Mouse (Mus musculus) myocyte (in vitro differentiated cells): ENCODE results near the gene Pdss2. TPM values are rescaled to one million over a fixed set of nuclear protein-coding genes. Genes with fewer than 3 reads are reported as not detected.

Source experiments
- H3K27me3 ChIP-seq: one replicate; pipeline ENCODE4 v1.6.1; 2011; ENCODE audit not compliant: control insufficient read depth, insufficient read depth, insufficient read length
- H3K36me3 ChIP-seq: one replicate; pipeline ENCODE4 v1.6.1; 2011; ENCODE audit not compliant: control insufficient read depth, insufficient read depth
- H3K4me2 ChIP-seq: one replicate; pipeline ENCODE4 v1.6.1; 2011; ENCODE audit warnings: low read depth, control low read depth
- H3K4me3 ChIP-seq: one replicate; pipeline ENCODE4 v1.5.1; 2011; ENCODE audit warnings: mild to moderate bottlenecking, control low read depth, moderate library complexity
- H3K79me2 ChIP-seq: one replicate; pipeline ENCODE4 v1.6.1; 2011; ENCODE audit not compliant: control insufficient read depth, insufficient read depth
- H3ac ChIP-seq: one replicate; pipeline ENCODE4 v1.6.1; 2011; ENCODE audit not compliant: control insufficient read depth, insufficient read length
- CEBPB ChIP-seq: IDR thresholded peaks from 2 replicates; pipeline ENCODE4 v1.6.1; 2011; ENCODE audit warnings: mild to moderate bottlenecking, moderate library complexity; ENCODE audit not compliant: poor library complexity, insufficient read depth, severe bottlenecking
- E2F4 ChIP-seq: IDR thresholded peaks from one replicate; pipeline ENCODE4 v1.6.1; 2011; ENCODE audit warnings: mild to moderate bottlenecking, control low read depth, moderate library complexity; ENCODE audit not compliant: insufficient read depth
- MAX ChIP-seq: IDR thresholded peaks from one replicate; pipeline ENCODE4 v1.6.1; 2011; ENCODE audit warnings: low read depth, mild to moderate bottlenecking, control low read depth
- MYOD1 ChIP-seq, 3 experiments: IDR thresholded peaks; one replicate each; pipeline ENCODE4 v1.6.1; 2011; ENCODE audit warnings: control low read depth in 2 of 3, low read depth in 2 of 3, mild to moderate bottlenecking in 2 of 3, moderate library complexity in 1 of 3; ENCODE audit not compliant: insufficient read length in 2 of 3, control insufficient read depth in 1 of 3
- MYOG ChIP-seq, 3 experiments: IDR thresholded peaks; one replicate each; pipeline ENCODE4 v1.6.1; 2011; ENCODE audit warnings: control low read depth in 2 of 3, low read depth in 2 of 3, mild to moderate bottlenecking in 2 of 3; ENCODE audit not compliant: insufficient read length in 2 of 3, control insufficient read depth in 1 of 3, insufficient read depth in 1 of 3
- POLR2A ChIP-seq: IDR thresholded peaks from one replicate; pipeline ENCODE4 v1.6.1; 2011; ENCODE audit warnings: low read depth, mild to moderate bottlenecking, control low read depth, moderate library complexity; ENCODE audit not compliant: insufficient read length
- POLR2AphosphoS2 ChIP-seq: IDR thresholded peaks from one replicate; pipeline ENCODE4 v1.6.1; 2011; ENCODE audit warnings: low read depth, control low read depth; ENCODE audit not compliant: insufficient read length
- REST ChIP-seq: IDR thresholded peaks from one replicate; pipeline ENCODE4 v1.6.1; 2011; ENCODE audit warnings: mild to moderate bottlenecking, control low read depth, moderate library complexity; ENCODE audit not compliant: insufficient read depth, insufficient read length
- SRF ChIP-seq: IDR thresholded peaks from one replicate; pipeline ENCODE4 v1.6.1; 2011; ENCODE audit warnings: low read depth; ENCODE audit not compliant: control insufficient read depth, insufficient read length
- TCF12 ChIP-seq: IDR thresholded peaks from one replicate; pipeline ENCODE4 v1.6.1; 2011; ENCODE audit warnings: mild to moderate bottlenecking, control low read depth; ENCODE audit not compliant: poor library complexity, insufficient read depth, severe bottlenecking
- TCF3 ChIP-seq: IDR thresholded peaks from one replicate; pipeline ENCODE4 v1.6.1; 2011; ENCODE audit warnings: low read depth, control low read depth; ENCODE audit not compliant: insufficient read length
- USF1 ChIP-seq: IDR thresholded peaks from one replicate; pipeline ENCODE4 v1.6.1; 2011; ENCODE audit warnings: low read depth, mild to moderate bottlenecking, control low read depth, moderate library complexity
- polyA plus RNA-seq: library from polyadenylated mRNA; unstranded; fragments of >200 nt; fragmentation: generic; extraction: Trizol; gene quantifications from one replicate; pipeline ENCODE4 v1.2.1, GENCODE M21; 2012; ENCODE audit warnings: missing spikeins

Pdss2 gene
- polyA plus RNA-seq, 1 experiment, result 8.5 TPM

- H3ac ChIP-seq, result no peak overlapping the region
- H3K4me2 ChIP-seq, result no peak overlapping the region
- H3K4me3 ChIP-seq, result no peak overlapping the region
- H3K27me3 ChIP-seq, result no peaks in the 10 kb centered on the region
- no peaks in the 10 kb centered on the region for H3K79me2 ChIP-seq
- no peaks in the 10 kb centered on the region for H3K36me3 ChIP-seq
- no peak for TF ChIP-seq REST
Measured at GRCm38 (mm10) chr10:43312658-43313417, 91.6 kb downstream of the Pdss2 start.

GRCm38 (mm10) chr10:43315228-43315627, 93.9 kb downstream of the Pdss2 start:
- H3K4me3 ChIP-seq, result no peak overlapping the region
- H3K27me3 ChIP-seq, result no peaks in the 10 kb centered on the region
- no peak overlapping the region for H3ac ChIP-seq
- TF ChIP-seq POLR2A (no peak), REST (no peak), USF1 (no peak), MAX (no peak), E2F4 (no peak), MYOG (IDR thresholded peaks at IDR 0.05; ENCODE audit: control insufficient read depth in 1 of 3, insufficient read depth in 1 of 3, insufficient read length in 2 of 3, low read depth in 2 of 3) (no peak), TCF12 (no peak), TCF3 (no peak), POLR2AphosphoS2 (no peak), MYOD1 (IDR thresholded peaks at IDR 0.05; ENCODE audit: control insufficient read depth in 1 of 3, insufficient read length in 2 of 3, low read depth in 2 of 3) (no peak), CEBPB (no peak), SRF (no peak)
- H3K4me2 ChIP-seq, result no peak overlapping the region
- H3K36me3 ChIP-seq, result no peaks in the 10 kb centered on the region
- no peaks in the 10 kb centered on the region for H3K79me2 ChIP-seq

- Histone ChIP-seq H3K27me3 (no peaks in the 10 kb centered on the region), H3K4me2 (no peak overlapping the region)
- TF ChIP-seq MYOD1 (IDR thresholded peaks at IDR 0.05; ENCODE audit: control insufficient read depth in 1 of 3, insufficient read length in 2 of 3, low read depth in 2 of 3), result no peak
Measured at GRCm38 (mm10) chr10:43317327-43317951, 96.2 kb downstream of the Pdss2 start.

GRCm38 (mm10) chr10:43321019-43321418, 99.7 kb downstream of the Pdss2 start:
- Histone ChIP-seq H3K79me2 (no peaks in the 10 kb centered on the region), H3K4me2 (no peak overlapping the region), H3K36me3 (no peaks in the 10 kb centered on the region), H3K27me3 (no peaks in the 10 kb centered on the region), H3ac (no peak overlapping the region), H3K4me3 (no peak overlapping the region)
- TF ChIP-seq MYOG (IDR thresholded peaks at IDR 0.05; ENCODE audit: control insufficient read depth in 1 of 3, insufficient read depth in 1 of 3, insufficient read length in 2 of 3, low read depth in 2 of 3), result no peak
- TF ChIP-seq MAX, result no peak
- TF ChIP-seq CEBPB, result no peak
- TF ChIP-seq SRF, result no peak
- no peak for TF ChIP-seq POLR2A
- TF ChIP-seq REST, result no peak
- TF ChIP-seq TCF12, result no peak
- no peak for TF ChIP-seq USF1
- TF ChIP-seq TCF3, result no peak
- TF ChIP-seq MYOD1 (IDR thresholded peaks at IDR 0.05; ENCODE audit: control insufficient read depth in 1 of 3, insufficient read length in 2 of 3, low read depth in 2 of 3), result no peak
- no peak for TF ChIP-seq POLR2AphosphoS2
- no peak for TF ChIP-seq E2F4

More at GRCm38 (mm10) chr10:43317327-43317951, 96.2 kb downstream of the Pdss2 start:
- no peaks in the 10 kb centered on the region for H3K36me3 ChIP-seq
- no peak overlapping the region for H3ac ChIP-seq
- no peaks in the 10 kb centered on the region for H3K79me2 ChIP-seq
- H3K4me3 ChIP-seq, result no peak overlapping the region

GRCm38 (mm10) chr10:43322446-43323178, 101.3 kb downstream of the Pdss2 start:
- H3K79me2 ChIP-seq, result no peaks in the 10 kb centered on the region
- no peak overlapping the region for H3K4me3 ChIP-seq
- TF ChIP-seq SRF (no peak), POLR2A (no peak), MAX (no peak), POLR2AphosphoS2 (no peak), CEBPB (no peak), E2F4 (no peak), MYOD1 (IDR thresholded peaks at IDR 0.05; ENCODE audit: control insufficient read depth in 1 of 3, insufficient read length in 2 of 3, low read depth in 2 of 3) (no peak), TCF12 (no peak), USF1 (no peak), REST (no peak), TCF3 (no peak), MYOG (IDR thresholded peaks at IDR 0.05; ENCODE audit: control insufficient read depth in 1 of 3, insufficient read depth in 1 of 3, insufficient read length in 2 of 3, low read depth in 2 of 3) (no peak)
- H3K27me3 ChIP-seq, result no peaks in the 10 kb centered on the region
- H3K36me3 ChIP-seq, result no peaks in the 10 kb centered on the region
- H3K4me2 ChIP-seq, result no peak overlapping the region
- no peak overlapping the region for H3ac ChIP-seq
